Mouse (Mus musculus) forebrain, embryonic 13.5 days (tissue): Measurements from ENCODE around the gene Slc35e3. TPM values are rescaled to one million over a fixed set of nuclear protein-coding genes. Genes with fewer than 3 reads are reported as not detected.
"Not testable (repeated sequence)": the region's sequence is repeated elsewhere in the genome, so short reads cannot be mapped to it uniquely, and the experiment has no call there.

Source experiments
- ATAC-seq: fragments of 200-750 bp; cut with Nextera tagmentation; 2 replicates; pipeline ENCODE4 v1.8.0; 2017
- H3K27ac ChIP-seq: fragments of 300-500 bp; sonication (generic); 2 replicates; pipeline ENCODE4 v1.5.1; 2015; ENCODE audit warnings: inconsistent platforms, mild to moderate bottlenecking, moderate library complexity
- H3K27me3 ChIP-seq: fragments of 300-500 bp; sonication (generic); 2 replicates; pipeline ENCODE4 v1.6.1; 2015; ENCODE audit warnings: mild to moderate bottlenecking, inconsistent platforms
- H3K36me3 ChIP-seq: fragments of 300-500 bp; sonication (generic); 2 replicates; pipeline ENCODE4 v1.6.1; 2015; ENCODE audit warnings: mild to moderate bottlenecking, inconsistent platforms; ENCODE audit not compliant: poor library complexity, severe bottlenecking
- H3K4me1 ChIP-seq: fragments of 300-500 bp; sonication (generic); 2 replicates; pipeline ENCODE4 v1.6.1; 2015; ENCODE audit warnings: inconsistent platforms
- H3K4me2 ChIP-seq: fragments of 300-500 bp; sonication (generic); 2 replicates; pipeline ENCODE4 v1.6.1; 2015; ENCODE audit warnings: inconsistent platforms, mild to moderate bottlenecking, moderate library complexity
- H3K4me3 ChIP-seq: fragments of 300-500 bp; sonication (generic); 2 replicates; pipeline ENCODE4 v1.5.1; 2015; ENCODE audit warnings: mild to moderate bottlenecking, inconsistent platforms
- H3K9ac ChIP-seq: fragments of 300-500 bp; sonication (generic); 2 replicates; pipeline ENCODE4 v1.6.1; 2015; ENCODE audit warnings: mild to moderate bottlenecking, inconsistent platforms
- H3K9me3 ChIP-seq: fragments of 300-500 bp; sonication (generic); replicated peaks from 2 replicates; pipeline ENCODE4 v1.6.1; 2016; ENCODE audit warnings: inconsistent platforms
- WGBS: fragments of 180-500 bp; shearing (Covaris S2); methylation state at CpG from one replicate; pipeline ENCODE4 v1.1.7; 2015; 5-methylcytosine and 5-hydroxymethylcytosine counted together
- polyA plus RNA-seq: library from polyadenylated mRNA; unstranded; fragments of >200 nt; fragmentation: Nextera tagmentation; extraction: Ambion mirVana; gene quantifications from 2 replicates; pipeline ENCODE4 v1.2.1, GENCODE M21; 2015

Slc35e3 gene
- polyA plus RNA-seq, 1 experiment from 2014 or later, result 25.5 TPM

- H3K4me3 ChIP-seq, result peak overlapping the region; percentile 90
- peaks cover 30% of the 10 kb centered on the region for H3K36me3 ChIP-seq
- peaks cover 23% of the 10 kb centered on the region for H3K4me1 ChIP-seq
- H3K4me2 ChIP-seq, result peak overlapping the region; percentile 68
- no peaks in the 10 kb centered on the region for H3K27me3 ChIP-seq
- H3K9me3 ChIP-seq, result no peaks in the 10 kb centered on the region
- WGBS, result under 1% methylated on average over 49 of the region's 71 CpGs
- peak overlapping the region; percentile 100 for H3K9ac ChIP-seq
- ATAC-seq, result peak; percentile 80
- peak overlapping the region; percentile 99 for H3K27ac ChIP-seq
Observed at GRCm38 (mm10) chr10:117709930-117710603, 36.1 kb downstream of the Slc35e3 start.

GRCm38 (mm10) chr10:117709326-117709830, 36.8 kb downstream of the Slc35e3 start:
- H3K27ac ChIP-seq, result no peak overlapping the region
- WGBS, result 60% methylated on average over 12 of the region's 12 CpGs
- no peak for ATAC-seq

GRCm38 (mm10) chr10:117708856-117709255, 37.3 kb downstream of the Slc35e3 start:
- 90% methylated on average over 9 of the region's 9 CpGs for WGBS
- peaks cover 23% of the 10 kb centered on the region for H3K4me1 ChIP-seq
- H3K4me3 ChIP-seq, result peak overlapping the region; percentile 90
- no peaks in the 10 kb centered on the region for H3K27me3 ChIP-seq
- peak overlapping the region; percentile 37 for H3K9ac ChIP-seq
- no peaks in the 10 kb centered on the region for H3K9me3 ChIP-seq
- H3K27ac ChIP-seq, result no peak overlapping the region
- peak overlapping the region; percentile 68 for H3K4me2 ChIP-seq
- H3K36me3 ChIP-seq, result peaks cover 42% of the 10 kb centered on the region
- ATAC-seq, result no peak

More at GRCm38 (mm10) chr10:117709326-117709830, 36.8 kb downstream of the Slc35e3 start:
- H3K9ac ChIP-seq, result peak overlapping the region; percentile 100
- H3K36me3 ChIP-seq, result peaks cover 37% of the 10 kb centered on the region
- H3K4me1 ChIP-seq, result peaks cover 23% of the 10 kb centered on the region
- no peaks in the 10 kb centered on the region for H3K9me3 ChIP-seq
- H3K27me3 ChIP-seq, result no peaks in the 10 kb centered on the region
- H3K4me3 ChIP-seq, result peak overlapping the region; percentile 90
- H3K4me2 ChIP-seq, result peak overlapping the region; percentile 68

GRCm38 (mm10) chr10:117708376-117708775, 37.8 kb downstream of the Slc35e3 start:
- H3K27me3 ChIP-seq, result no peaks in the 10 kb centered on the region
- WGBS, result 95% methylated on average over 2 of the region's 2 CpGs
- no peak for ATAC-seq
- no peaks in the 10 kb centered on the region for H3K9me3 ChIP-seq
- no peak overlapping the region for H3K27ac ChIP-seq
- no peak overlapping the region for H3K4me2 ChIP-seq
- peaks cover 47% of the 10 kb centered on the region for H3K36me3 ChIP-seq
- H3K4me3 ChIP-seq, result no peak overlapping the region
- no peak overlapping the region for H3K9ac ChIP-seq
- peaks cover 23% of the 10 kb centered on the region for H3K4me1 ChIP-seq

- Histone ChIP-seq H3K9ac (no peak overlapping the region), H3K36me3 (peaks cover 56% of the 10 kb centered on the region), H3K4me3 (no peak overlapping the region), H3K27me3 (no peaks in the 10 kb centered on the region), H3K27ac (no peak overlapping the region), H3K4me2 (no peak overlapping the region), H3K9me3 (no peaks in the 10 kb centered on the region), H3K4me1 (peaks cover 23% of the 10 kb centered on the region)
- WGBS, result 90% methylated on average over 2 of the region's 2 CpGs
- ATAC-seq, result no peak
Observed at GRCm38 (mm10) chr10:117707114-117707838, 38.9 kb downstream of the Slc35e3 start.

GRCm38 (mm10) chr10:117706440-117706839, 39.7 kb downstream of the Slc35e3 start:
- Histone ChIP-seq H3K27me3 (no peaks in the 10 kb centered on the region), H3K4me3 (no peak overlapping the region), H3K27ac (no peak overlapping the region), H3K4me2 (no peak overlapping the region), H3K9ac (no peak overlapping the region; the same call in 1 of the 2 replicates), H3K9me3 (no peaks in the 10 kb centered on the region), H3K4me1 (peaks cover 21% of the 10 kb centered on the region), H3K36me3 (peaks cover 64% of the 10 kb centered on the region)
- WGBS, result 87% methylated on average over 6 of the region's 6 CpGs
- no peak for ATAC-seq

- H3K27ac ChIP-seq, result no peak overlapping the region
- H3K27me3 ChIP-seq, result no peaks in the 10 kb centered on the region
- no peak overlapping the region for H3K9ac ChIP-seq
- ATAC-seq, result no peak
- H3K36me3 ChIP-seq, result peaks cover 69% of the 10 kb centered on the region
- no peak overlapping the region for H3K4me2 ChIP-seq
- H3K9me3 ChIP-seq, result no peaks in the 10 kb centered on the region
- no peak overlapping the region for H3K4me3 ChIP-seq
- H3K4me1 ChIP-seq, result peaks cover 17% of the 10 kb centered on the region
Observed at GRCm38 (mm10) chr10:117705806-117706205, 40.4 kb downstream of the Slc35e3 start.

- Histone ChIP-seq H3K4me1 (peaks cover 17% of the 10 kb centered on the region), H3K36me3 (peaks cover 77% of the 10 kb centered on the region), H3K27me3 (no peaks in the 10 kb centered on the region), H3K27ac (no peak overlapping the region), H3K9ac (no peak overlapping the region), H3K4me2 (no peak overlapping the region), H3K4me3 (no peak overlapping the region), H3K9me3 (no peaks in the 10 kb centered on the region)
- 93% methylated on average over 6 of the region's 6 CpGs for WGBS
- ATAC-seq, result no peak
Observed at GRCm38 (mm10) chr10:117704964-117705335, 41.2 kb downstream of the Slc35e3 start.

GRCm38 (mm10) chr10:117704314-117704963, 41.7 kb downstream of the Slc35e3 start:
- H3K27me3 ChIP-seq, ATAC-seq, H3K4me2 ChIP-seq, H3K9me3 ChIP-seq, H3K9ac ChIP-seq, H3K27ac ChIP-seq, H3K4me3 ChIP-seq: not testable (repeated sequence)
- 98% methylated on average over 6 of the region's 6 CpGs for WGBS
- H3K4me1 ChIP-seq, result peaks cover 16% of the 10 kb centered on the region
- H3K36me3 ChIP-seq, result peaks cover 82% of the 10 kb centered on the region

GRCm38 (mm10) chr10:117703506-117703905, 42.7 kb downstream of the Slc35e3 start:
- no peak overlapping the region for H3K4me3 ChIP-seq
- H3K9me3 ChIP-seq, result no peaks in the 10 kb centered on the region
- 93% methylated on average over 3 of the region's 3 CpGs for WGBS
- no peaks in the 10 kb centered on the region for H3K27me3 ChIP-seq
- H3K4me1 ChIP-seq, result peaks cover 7% of the 10 kb centered on the region; the same call in 1 of the 2 replicates
- no peak overlapping the region for H3K9ac ChIP-seq
- ATAC-seq, result no peak
- H3K4me2 ChIP-seq, result no peak overlapping the region
- H3K27ac ChIP-seq, result no peak overlapping the region
- H3K36me3 ChIP-seq, result peaks cover 88% of the 10 kb centered on the region

GRCm38 (mm10) chr10:117702024-117702833, 43.9 kb downstream of the Slc35e3 start:
- Histone ChIP-seq H3K4me2 (no peak overlapping the region), H3K9me3 (no peaks in the 10 kb centered on the region), H3K27me3 (no peaks in the 10 kb centered on the region), H3K27ac (no peak overlapping the region), H3K9ac (no peak overlapping the region), H3K36me3 (peaks cover 93% of the 10 kb centered on the region), H3K4me3 (no peak overlapping the region), H3K4me1 (peaks cover 7% of the 10 kb centered on the region; the same call in 1 of the 2 replicates)
- 96% methylated on average over 6 of the region's 6 CpGs for WGBS
- no peak for ATAC-seq
